Mouse (Mus musculus) CH12.LX (cell line): Measurements from ENCODE around the gene Wnt11.

Source experiments
- CHD2 ChIP-seq: IDR thresholded peaks from 2 replicates; pipeline ENCODE4 v1.6.1; 2011; ENCODE audit warnings: low read length, improper control_type of control experiment
- CTCF ChIP-seq, 2 experiments: IDR thresholded peaks in 1 of 2; conservative IDR thresholded peaks in 1 of 2; 2 replicates each; pipeline ENCODE4 v1.5.1; 2011 to 2012; ENCODE audit warnings: low read depth in 2 of 2, low read length in 2 of 2, improper control_type of control experiment in 1 of 2, inconsistent platforms in 1 of 2, mild to moderate bottlenecking in 1 of 2, moderate library complexity in 1 of 2
- ELF1 ChIP-seq: IDR thresholded peaks from 2 replicates; pipeline ENCODE4 v1.6.1; 2014; ENCODE audit warnings: low read depth, mild to moderate bottlenecking, inconsistent platforms, low read length, improper control_type of control experiment
- EP300 ChIP-seq: IDR thresholded peaks from 2 replicates; pipeline ENCODE4 v1.6.1; 2011; ENCODE audit warnings: low read length, improper control_type of control experiment
- JUND ChIP-seq: conservative IDR thresholded peaks from 2 replicates; pipeline ENCODE4 v1.6.1; 2011; ENCODE audit warnings: low read depth, low read length, improper control_type of control experiment
- KAT2A ChIP-seq: IDR thresholded peaks from 2 replicates; pipeline ENCODE4 v1.6.1; 2012; ENCODE audit warnings: low read length, improper control_type of control experiment, inconsistent platforms; ENCODE audit not compliant: insufficient replicate concordance
- MAFK ChIP-seq: IDR thresholded peaks from 2 replicates; pipeline ENCODE4 v1.6.1; 2011; ENCODE audit warnings: low read length, improper control_type of control experiment; ENCODE audit not compliant: insufficient replicate concordance
- MXI1 ChIP-seq: IDR thresholded peaks from 2 replicates; pipeline ENCODE4 v1.6.1; 2011; ENCODE audit warnings: mild to moderate bottlenecking, low read depth, low read length, improper control_type of control experiment
- NELFE ChIP-seq: IDR thresholded peaks from 2 replicates; pipeline ENCODE4 v1.6.1; 2011; ENCODE audit warnings: low read depth, low read length, improper control_type of control experiment
- POLR2A ChIP-seq: IDR thresholded peaks from 2 replicates; pipeline ENCODE4 v1.6.1; 2011; ENCODE audit warnings: low read depth, mild to moderate bottlenecking, improper control_type of control experiment, low read length
- POLR2AphosphoS2 ChIP-seq: IDR thresholded peaks from 2 replicates; pipeline ENCODE4 v1.6.1; 2011; ENCODE audit warnings: low read depth, low read length, improper control_type of control experiment
- SMC3 ChIP-seq: IDR thresholded peaks from 2 replicates; pipeline ENCODE4 v1.6.1; 2011; ENCODE audit warnings: low read depth, low read length, improper control_type of control experiment
- TCF12 ChIP-seq: IDR thresholded peaks from 2 replicates; pipeline ENCODE4 v1.6.1; 2014; ENCODE audit warnings: low read depth, mild to moderate bottlenecking, inconsistent platforms, low read length, improper control_type of control experiment
- UBTF ChIP-seq: IDR thresholded peaks from 2 replicates; pipeline ENCODE4 v1.6.1; 2012; ENCODE audit warnings: low read depth, mild to moderate bottlenecking, inconsistent platforms, low read length, improper control_type of control experiment, moderate library complexity

- TF ChIP-seq CTCF (conservative IDR thresholded peaks at IDR 0.05 in 1 of 2, IDR thresholded peaks at IDR 0.05 in 1 of 2; ENCODE audit: low read depth in 2 of 2, low read length in 2 of 2), result no peak
- TF ChIP-seq EP300, result no peak
- TF ChIP-seq MXI1, result no peak
- TF ChIP-seq SMC3, result no peak
- no peak for TF ChIP-seq POLR2A
- no peak for TF ChIP-seq CHD2
- no peak for TF ChIP-seq NELFE
- no peak for TF ChIP-seq MAFK
- no peak for TF ChIP-seq KAT2A
- no peak for TF ChIP-seq TCF12
- TF ChIP-seq ELF1, result no peak
- TF ChIP-seq POLR2AphosphoS2, result no peak
- TF ChIP-seq UBTF, result no peak
- no peak for TF ChIP-seq JUND
Measured at GRCm38 (mm10) chr7:98857094-98857493, 22.2 kb downstream of the Wnt11 start.
